Mouse (Mus musculus) CH12.LX (cell line): Measurements from ENCODE around the gene Ephx1.

Source experiments
- CHD2 ChIP-seq: IDR thresholded peaks from 2 replicates; pipeline ENCODE4 v1.6.1; 2011; ENCODE audit warnings: low read length, improper control_type of control experiment
- CTCF ChIP-seq, 2 experiments: IDR thresholded peaks in 1 of 2; conservative IDR thresholded peaks in 1 of 2; 2 replicates each; pipeline ENCODE4 v1.5.1; 2011 to 2012; ENCODE audit warnings: low read depth in 2 of 2, low read length in 2 of 2, improper control_type of control experiment in 1 of 2, inconsistent platforms in 1 of 2, mild to moderate bottlenecking in 1 of 2, moderate library complexity in 1 of 2
- E2F4 ChIP-seq: IDR thresholded peaks from 2 replicates; pipeline ENCODE4 v1.6.1; 2011; ENCODE audit warnings: low read depth, low read length, improper control_type of control experiment; ENCODE audit not compliant: insufficient replicate concordance
- EP300 ChIP-seq: IDR thresholded peaks from 2 replicates; pipeline ENCODE4 v1.6.1; 2011; ENCODE audit warnings: low read length, improper control_type of control experiment
- HCFC1 ChIP-seq: IDR thresholded peaks from 2 replicates; pipeline ENCODE4 v1.6.1; 2012; ENCODE audit warnings: low read depth, mild to moderate bottlenecking, inconsistent platforms, low read length, improper control_type of control experiment
- JUND ChIP-seq: conservative IDR thresholded peaks from 2 replicates; pipeline ENCODE4 v1.6.1; 2011; ENCODE audit warnings: low read depth, low read length, improper control_type of control experiment
- KAT2A ChIP-seq: IDR thresholded peaks from 2 replicates; pipeline ENCODE4 v1.6.1; 2012; ENCODE audit warnings: low read length, improper control_type of control experiment, inconsistent platforms; ENCODE audit not compliant: insufficient replicate concordance
- POLR2A ChIP-seq: IDR thresholded peaks from 2 replicates; pipeline ENCODE4 v1.6.1; 2011; ENCODE audit warnings: low read depth, mild to moderate bottlenecking, improper control_type of control experiment, low read length
- TBP ChIP-seq: conservative IDR thresholded peaks from 2 replicates; pipeline ENCODE4 v1.6.1; 2011; ENCODE audit warnings: low read depth, low read length, improper control_type of control experiment
- TCF12 ChIP-seq: IDR thresholded peaks from 2 replicates; pipeline ENCODE4 v1.6.1; 2014; ENCODE audit warnings: low read depth, mild to moderate bottlenecking, inconsistent platforms, low read length, improper control_type of control experiment
- UBTF ChIP-seq: IDR thresholded peaks from 2 replicates; pipeline ENCODE4 v1.6.1; 2012; ENCODE audit warnings: low read depth, mild to moderate bottlenecking, inconsistent platforms, low read length, improper control_type of control experiment, moderate library complexity
- ZKSCAN1 ChIP-seq: IDR thresholded peaks from 2 replicates; pipeline ENCODE4 v1.6.1; 2012; ENCODE audit warnings: low read depth, inconsistent platforms, low read length, improper control_type of control experiment, borderline replicate concordance
- ZMIZ1 ChIP-seq: IDR thresholded peaks from 2 replicates; pipeline ENCODE4 v1.6.1; 2012; ENCODE audit warnings: low read depth, mild to moderate bottlenecking, inconsistent platforms, low read length, improper control_type of control experiment

DNA sequence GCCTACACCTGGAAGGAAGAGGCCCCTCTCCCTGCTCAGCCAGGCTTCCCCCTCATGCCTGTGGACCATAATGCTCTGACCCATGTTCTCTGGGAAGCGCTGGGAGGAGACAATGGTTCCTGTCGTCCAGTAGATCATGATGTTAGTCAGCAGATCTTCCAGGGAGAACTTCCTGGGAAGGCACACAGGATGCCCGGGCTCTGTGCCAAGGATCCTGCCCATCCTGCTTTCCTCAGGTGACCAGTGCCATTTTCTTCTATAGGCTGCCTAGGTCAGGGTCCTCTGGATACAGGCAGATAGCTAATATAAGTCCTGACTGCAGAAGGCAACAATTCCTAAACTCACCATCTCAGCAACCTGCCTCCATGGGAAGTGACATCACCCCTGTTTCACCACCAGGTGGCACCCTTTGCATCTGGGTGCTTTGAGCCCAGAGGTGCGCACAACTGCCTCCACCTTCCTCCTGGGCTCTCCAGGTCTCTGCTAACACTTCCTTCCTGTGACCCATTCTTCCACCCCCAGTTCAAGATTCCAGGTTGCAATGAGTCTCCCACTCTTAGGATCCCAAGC lies 44.5 kb downstream of the Ephx1 start:
- TF ChIP-seq CTCF (conservative IDR thresholded peaks at IDR 0.05 in 1 of 2, IDR thresholded peaks at IDR 0.05 in 1 of 2; ENCODE audit: low read depth in 2 of 2, low read length in 2 of 2) = peak; percentile 83 to 84
- TF ChIP-seq ZKSCAN1 = no peak
- TF ChIP-seq POLR2A = no peak
- TF ChIP-seq EP300 = no peak
- TF ChIP-seq TBP = no peak
- no peak for TF ChIP-seq KAT2A
- TF ChIP-seq ZMIZ1 = no peak
- no peak for TF ChIP-seq JUND
- TF ChIP-seq E2F4 = no peak
- TF ChIP-seq CHD2 = no peak
- no peak for TF ChIP-seq TCF12
- no peak for TF ChIP-seq HCFC1
- TF ChIP-seq UBTF = no peak
